Comparison of ENCODE assay signal across 19 mouse cellular contexts in the genomic region with DNA sequence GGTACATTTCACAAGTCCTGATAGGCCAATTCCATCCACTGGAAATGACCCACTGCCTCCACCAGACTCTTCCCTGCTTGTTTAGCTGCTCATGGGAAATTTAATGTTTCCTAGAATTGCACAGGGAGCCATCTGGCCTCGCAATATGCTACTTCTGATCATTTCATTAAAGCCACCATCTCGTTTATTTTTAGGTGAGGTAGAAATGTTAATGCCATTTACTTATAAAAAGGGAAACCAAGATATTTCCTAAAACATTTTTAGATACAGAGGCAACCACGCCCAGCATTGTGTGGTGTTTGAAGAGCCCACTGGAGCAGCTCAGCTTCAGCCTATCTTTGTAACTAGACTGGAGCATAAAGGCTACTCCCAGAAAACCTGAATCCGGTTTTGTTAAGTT. TPM values are rescaled to one million over a fixed set of nuclear protein-coding genes. Genes with fewer than 3 reads are reported as not detected.
DNase-seq lines count a peak whose midpoint lies in the region; ATAC-seq lines count a peak whose summit lies in the region.
"Had no signal": no experiment of that assay in that cellular context is flagged by ENCODE, and none has a peak within 500 bp of the region (broad histone marks: within the 10 kb centered on the region; RNA-seq: fewer than 3 reads in every experiment).

No protein-coding gene starts in this region.

- DNase-seq in cerebellum, postnatal 36 days, result peak; percentile 16
- no peak for DNase-seq in cerebellum, adult 11-12 months
- peak; percentile 57 to 82 for DNase-seq in heart, adult 9 months (ENCODE audit: low spot score in 2 of 2)
- peak; percentile 75 for DNase-seq in midbrain, embryonic 11.5 days (ENCODE audit: low spot score, missing footprints)
- DNase-seq in lung, postnatal 14 days, result no peak
- DNase-seq in spleen, postnatal 4 days (ENCODE audit: low spot score in 2 of 2), result no peak
- DNase-seq: adrenal gland, postnatal 36 days; B cell, adult 2 months; kidney, adult 18-20 months; kidney, postnatal 4 days; lung, adult 2 months; right cerebral cortex, postnatal 14 days had no signal

- WGBS in heart, embryonic 12.5 days, result 72% methylated on average over 4 of the region's 4 CpGs
- WGBS in midbrain, embryonic 11.5 days, result 81% methylated on average over 4 of the region's 4 CpGs
- 86% methylated on average over 4 of the region's 4 CpGs for WGBS in midbrain, embryonic 13.5 days

- H3K4me3 ChIP-seq in heart, embryonic 12.5 days, result no peak overlapping the region
- no peak overlapping the region for H3K4me3 ChIP-seq in midbrain, embryonic 11.5 days (ENCODE audit: low read depth, low read length)
- no peak overlapping the region for H3K4me3 ChIP-seq in midbrain, embryonic 13.5 days (replicated peaks)
- H3K4me3 ChIP-seq: embryonic facial prominence, embryonic 10.5 days; erythroblast, embryonic 14.5 days; hindbrain, embryonic 15.5 days had no signal

- ATAC-seq in heart, embryonic 12.5 days (ENCODE audit: insufficient number of reproducible peaks, low FRiP score), result no peak
- no peak for ATAC-seq in midbrain, embryonic 11.5 days (ENCODE audit: low FRiP score)
- no peak for ATAC-seq in midbrain, embryonic 13.5 days
- ATAC-seq: midbrain, embryonic 16.5 days; Patski had no signal

- no peaks in the 10 kb centered on the region for H3K4me1 ChIP-seq in heart, embryonic 12.5 days (replicated peaks)
- H3K4me1 ChIP-seq in midbrain, embryonic 11.5 days (ENCODE audit: control insufficient read depth, insufficient read depth, low read length), result no peaks in the 10 kb centered on the region
- H3K4me1 ChIP-seq in midbrain, embryonic 13.5 days (replicated peaks), result no peaks in the 10 kb centered on the region
- H3K4me1 ChIP-seq: embryonic facial prominence, embryonic 10.5 days; hindbrain, embryonic 15.5 days had no signal

- no peak overlapping the region for H3K27ac ChIP-seq in heart, embryonic 12.5 days (ENCODE audit: poor library complexity, severe bottlenecking)
- no peak overlapping the region for H3K27ac ChIP-seq in midbrain, embryonic 11.5 days (ENCODE audit: low read depth, low read length)
- H3K27ac ChIP-seq in midbrain, embryonic 13.5 days, result no peak overlapping the region
- H3K27ac ChIP-seq: embryonic facial prominence, embryonic 10.5 days; hindbrain, embryonic 15.5 days had no signal

- no peak overlapping the region for H3K4me2 ChIP-seq in heart, embryonic 12.5 days
- no peak overlapping the region for H3K4me2 ChIP-seq in midbrain, embryonic 11.5 days
- no peak overlapping the region for H3K4me2 ChIP-seq in midbrain, embryonic 13.5 days (replicated peaks)
- H3K4me2 ChIP-seq: hindbrain, embryonic 15.5 days had no signal

- H3K36me3 ChIP-seq in heart, embryonic 12.5 days, result no peaks in the 10 kb centered on the region
- no peaks in the 10 kb centered on the region for H3K36me3 ChIP-seq in midbrain, embryonic 11.5 days (ENCODE audit: control insufficient read depth, insufficient read depth, low read length)
- peaks cover 10% of the 10 kb centered on the region for H3K36me3 ChIP-seq in midbrain, embryonic 13.5 days
- H3K36me3 ChIP-seq: embryonic facial prominence, embryonic 10.5 days had no signal

- H3K27me3 ChIP-seq in heart, embryonic 12.5 days (replicated peaks), result no peaks in the 10 kb centered on the region
- H3K27me3 ChIP-seq in midbrain, embryonic 11.5 days (ENCODE audit: control insufficient read depth, insufficient read depth, low read length), result no peaks in the 10 kb centered on the region
- no peaks in the 10 kb centered on the region for H3K27me3 ChIP-seq in midbrain, embryonic 13.5 days
- H3K27me3 ChIP-seq: hindbrain, embryonic 15.5 days; Patski had no signal

- no peak overlapping the region for H3K9ac ChIP-seq in heart, embryonic 12.5 days
- H3K9ac ChIP-seq in midbrain, embryonic 11.5 days (ENCODE audit: low read length), result no peak overlapping the region
- H3K9ac ChIP-seq in midbrain, embryonic 13.5 days (replicated peaks), result no peak overlapping the region
- H3K9ac ChIP-seq: hindbrain, embryonic 15.5 days had no signal

- no peaks in the 10 kb centered on the region for H3K9me3 ChIP-seq in heart, embryonic 12.5 days (replicated peaks)
- no peaks in the 10 kb centered on the region for H3K9me3 ChIP-seq in midbrain, embryonic 11.5 days (ENCODE audit: control insufficient read depth, low read length)
- H3K9me3 ChIP-seq in midbrain, embryonic 13.5 days, result no peaks in the 10 kb centered on the region
- H3K9me3 ChIP-seq: embryonic facial prominence, embryonic 10.5 days; hindbrain, embryonic 15.5 days had no signal

RNA-seq across cellular contexts. Expression of a gene that starts 32.6 kb away (rescaled TPM):
- 14.6 and 15.4 TPM in 2 replicates for polyA plus RNA-seq in heart, embryonic 12.5 days (2016; fragmentation: Nextera tagmentation; extraction: Ambion mirVana)
- 50.4 and 59.1 TPM in 2 replicates for polyA plus RNA-seq in midbrain, embryonic 11.5 days (2014; fragmentation: Nextera tagmentation; extraction: Ambion mirVana)
- polyA plus RNA-seq in midbrain, embryonic 13.5 days (2015; fragmentation: Nextera tagmentation; extraction: Ambion mirVana), result 226 and 244 TPM in 2 replicates

Comparison
In these comparisons a context has a peak if more than half of its experiments do, and no peak if none do; other contexts are left out.
1. DNase-seq: peak in cerebellum, postnatal 36 days (2 of 2), heart, adult 9 months (2 of 2) and midbrain, embryonic 11.5 days (single experiment); none in cerebellum, adult 11-12 months (single experiment), lung, postnatal 14 days (single experiment) and spleen, postnatal 4 days (0 of 2).